Mouse (Mus musculus): ENCODE measurements around the gene Rab4b.

Gene Rab4b

GRCm38 (mm10) chr7:27178324-27179216 is at the start of gene Rab4b:
Rab4b (minus strand) TSS chr7:27178896.
- peak; percentile 100 for DNase-seq (ENCODE audit: low read depth)

GRCm38 (mm10) chr7:27228281-27228821 is 49.7 kb upstream of the Rab4b start, which contains the start of gene Itpkc:
Itpkc (minus strand) TSS chr7:27228661.
- peak; percentile 98 for DNase-seq (ENCODE audit: low read depth)

- DNase-seq (ENCODE audit: low read depth): peak; percentile 40
Observed at GRCm38 (mm10) chr7:27227676-27228075, 49.0 kb upstream of the Rab4b start.

GRCm38 (mm10) chr7:27227276-27227675 is 48.6 kb upstream of the Rab4b start:
- no peak for DNase-seq (ENCODE audit: low read depth)

- DNase-seq (ENCODE audit: low read depth): no peak
Observed at GRCm38 (mm10) chr7:27224877-27225575, 46.3 kb upstream of the Rab4b start.

GRCm38 (mm10) chr7:27222538-27222937 is 43.8 kb upstream of the Rab4b start:
- no peak for DNase-seq (ENCODE audit: low read depth)

- no peak for DNase-seq (ENCODE audit: low read depth)
Observed at GRCm38 (mm10) chr7:27221939-27222338, 43.2 kb upstream of the Rab4b start.

GRCm38 (mm10) chr7:27219937-27220336 is 41.2 kb upstream of the Rab4b start:
- DNase-seq (ENCODE audit: low read depth): no peak

- no peak for DNase-seq (ENCODE audit: low read depth)
Observed at GRCm38 (mm10) chr7:27218586-27218985, 39.9 kb upstream of the Rab4b start.

- no peak for DNase-seq (ENCODE audit: low read depth)
Observed at GRCm38 (mm10) chr7:27212626-27213025, 33.9 kb upstream of the Rab4b start.

GRCm38 (mm10) chr7:27203730-27204449 is 25.2 kb upstream of the Rab4b start:
- DNase-seq (ENCODE audit: low read depth): no peak

- no peak for DNase-seq (ENCODE audit: low read depth)
Observed at GRCm38 (mm10) chr7:27198779-27199178, 20.1 kb upstream of the Rab4b start.

- DNase-seq (ENCODE audit: low read depth): no peak
Observed at GRCm38 (mm10) chr7:27198355-27198754, 19.7 kb upstream of the Rab4b start.

GRCm38 (mm10) chr7:27197634-27198033 is 18.9 kb upstream of the Rab4b start:
- no peak for DNase-seq (ENCODE audit: low read depth)

- peak; percentile 12 for DNase-seq (ENCODE audit: low read depth)
Observed at GRCm38 (mm10) chr7:27197136-27197535, 18.4 kb upstream of the Rab4b start.

GRCm38 (mm10) chr7:27195681-27196611 is 17.2 kb upstream of the Rab4b start, which contains the start of the genes BC024978 and Snrpa:
BC024978 (plus strand) TSS chr7:27195781.
Snrpa (minus strand) TSS chr7:27196271.
- DNase-seq (ENCODE audit: low read depth): peak; percentile 99

- no peak for DNase-seq (ENCODE audit: low read depth)
Observed at GRCm38 (mm10) chr7:27193731-27194130, 15.0 kb upstream of the Rab4b start.

GRCm38 (mm10) chr7:27192434-27192833 is 13.7 kb upstream of the Rab4b start:
- no peak for DNase-seq (ENCODE audit: low read depth)

GRCm38 (mm10) chr7:27189271-27189931 is 10.7 kb upstream of the Rab4b start:
- peak; percentile 34 for DNase-seq (ENCODE audit: low read depth)

- DNase-seq (ENCODE audit: low read depth): no peak
Observed at GRCm38 (mm10) chr7:27185986-27186385, 7.3 kb upstream of the Rab4b start.

Measured in induced T-regulatory cell, adult 2 months (primary cell).